Mouse (Mus musculus): ENCODE measurements around the gene Kmt2b.

- TF ChIP-seq ZNF384 (IDR thresholded peaks at IDR 0.05; ENCODE audit: low read depth, low read length) (no peak), MAX (IDR thresholded peaks at IDR 0.05; ENCODE audit: low read length) (no peak), CHD1 (IDR thresholded peaks at IDR 0.05; ENCODE audit: low read depth, low read length) (no peak), CTCF (IDR thresholded peaks at IDR 0.05 in 2 of 3, conservative IDR thresholded peaks at IDR 0.05 in 1 of 3; ENCODE audit: control insufficient read depth in 1 of 3, insufficient read depth in 1 of 3, low read depth in 2 of 3, low read length in 3 of 3, poor library complexity in 1 of 3, severe bottlenecking in 1 of 3) (no peak)
Observed at GRCm38 (mm10) chr7:30526399-30526798, 62.1 kb downstream of the Kmt2b start.
